Mouse (Mus musculus): ENCODE measurements around the gene Trabd2b. TPM values are rescaled to one million over a fixed set of nuclear protein-coding genes. Genes with fewer than 3 reads are reported as not detected.

Gene Trabd2b
- polyA plus RNA-seq, 1 experiment: 0.08 TPM

DNA sequence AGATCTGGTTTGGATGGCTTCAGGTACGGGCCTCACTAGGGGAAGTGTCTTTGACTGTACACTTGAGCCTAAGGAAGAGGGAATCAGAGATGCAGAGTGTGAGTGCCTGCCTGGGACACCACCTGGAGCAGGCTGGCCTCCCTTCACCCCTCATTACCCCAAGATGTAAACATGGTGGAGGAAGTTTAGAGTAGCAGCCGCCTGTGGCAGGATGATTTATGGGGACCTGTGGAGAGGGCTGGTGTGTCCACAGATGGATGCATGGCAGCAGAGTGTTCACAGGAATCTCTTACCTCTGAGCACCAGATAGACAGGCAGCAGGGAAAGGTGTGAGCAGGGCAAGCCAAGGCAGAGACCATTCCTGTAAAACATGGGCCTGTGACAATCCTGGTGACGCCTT is 199.1 kb downstream of the Trabd2b start:
- TF ChIP-seq CTCF (IDR thresholded peaks at IDR 0.05; ENCODE audit: low read depth, low read length) (no peak), POLR2A (IDR thresholded peaks at IDR 0.05; ENCODE audit: borderline replicate concordance, low read depth, low read length) (no peak)
- H3K4me1 ChIP-seq (ENCODE audit: control insufficient read depth, insufficient read depth, low read length): no peaks in the 10 kb centered on the region
- H3K4me3 ChIP-seq (ENCODE audit: insufficient read depth, low read length): no peak overlapping the region
- H3K27ac ChIP-seq (ENCODE audit: insufficient read depth, low read depth, low read length): no peak overlapping the region

DNA sequence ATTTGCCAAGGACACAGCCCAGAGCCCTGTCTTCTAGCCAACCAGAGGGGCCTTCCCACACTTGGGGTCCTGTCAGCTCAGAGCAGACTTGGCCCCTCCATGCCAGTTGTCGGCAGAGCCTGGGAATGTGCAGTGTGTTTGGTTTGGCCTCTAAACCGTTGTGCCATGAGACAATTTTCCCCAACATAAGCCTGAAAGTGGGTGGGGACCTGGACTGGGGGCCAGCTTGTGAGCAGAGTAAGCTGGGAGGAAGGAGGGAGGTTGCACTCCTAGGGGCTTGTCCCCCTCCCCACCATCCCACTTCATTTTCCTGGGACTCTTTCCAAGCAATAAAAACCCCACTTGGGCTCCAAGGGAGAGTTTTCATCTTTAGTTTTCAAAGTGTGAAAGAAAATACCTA is 201.3 kb downstream of the Trabd2b start:
- TF ChIP-seq CTCF (IDR thresholded peaks at IDR 0.05; ENCODE audit: low read depth, low read length) (no peak), POLR2A (IDR thresholded peaks at IDR 0.05; ENCODE audit: borderline replicate concordance, low read depth, low read length) (no peak)
- H3K27ac ChIP-seq (ENCODE audit: insufficient read depth, low read depth, low read length): no peak overlapping the region
- H3K4me1 ChIP-seq (ENCODE audit: control insufficient read depth, insufficient read depth, low read length): no peaks in the 10 kb centered on the region
- no peak overlapping the region for H3K4me3 ChIP-seq (ENCODE audit: insufficient read depth, low read length)

DNA sequence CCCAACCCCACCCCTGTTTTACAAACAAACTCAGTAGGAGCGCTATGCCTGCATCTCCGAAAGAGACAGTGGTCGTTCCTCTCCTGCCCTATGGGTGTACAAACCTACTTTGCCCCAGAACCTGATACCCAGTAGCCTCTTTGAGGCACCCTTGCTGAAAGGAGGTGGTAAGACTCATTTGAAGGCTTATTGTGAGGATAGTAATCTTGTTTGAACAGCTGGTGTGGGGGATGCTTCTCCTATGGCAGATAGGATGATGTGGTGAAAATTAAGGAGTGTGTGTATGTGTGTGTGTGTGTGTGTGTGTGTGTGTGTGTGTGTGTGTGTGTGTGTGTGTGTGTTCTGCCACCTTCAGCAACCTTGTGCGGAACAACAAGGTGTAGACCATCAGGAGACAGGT is 202.8 kb downstream of the Trabd2b start:
- no peak overlapping the region for H3K27ac ChIP-seq (ENCODE audit: insufficient read depth, low read depth, low read length)

DNA sequence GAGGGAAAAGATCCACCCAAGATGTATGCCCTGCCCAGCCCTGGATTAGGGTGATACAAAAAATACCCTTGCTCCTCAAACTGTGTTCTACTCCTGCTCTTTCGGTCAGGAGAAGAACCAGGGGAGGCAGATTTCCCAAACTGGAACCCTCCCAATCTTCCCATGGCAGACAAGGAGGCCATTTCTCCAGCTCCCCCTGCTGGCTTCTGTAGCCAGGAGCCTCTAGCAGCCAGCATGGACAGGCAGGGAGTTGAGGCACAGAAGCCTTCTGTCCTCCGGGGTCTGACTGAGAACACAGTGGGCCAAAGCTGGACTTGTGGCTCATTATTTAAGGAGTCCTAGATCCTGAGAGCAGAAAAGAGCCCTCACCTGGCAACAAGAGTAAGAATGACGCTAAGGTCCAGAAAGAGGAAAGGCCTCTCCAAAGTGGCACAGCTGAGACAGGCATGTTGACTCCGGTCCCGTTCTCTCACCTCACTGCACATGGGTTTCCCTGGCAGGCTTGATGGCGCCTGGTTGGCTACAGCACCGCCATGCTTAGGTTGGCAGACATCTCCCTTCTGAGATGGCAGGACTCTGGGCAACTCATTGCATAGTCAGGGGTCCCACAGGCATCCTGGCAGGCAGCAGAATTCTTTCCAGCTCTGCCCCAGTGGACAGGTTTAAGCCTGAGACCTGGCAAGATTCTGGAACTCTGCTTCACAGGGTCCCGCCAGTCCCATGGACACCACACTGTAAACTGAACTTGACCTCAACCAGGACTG is 204.8 kb downstream of the Trabd2b start:
- H3K4me3 ChIP-seq (ENCODE audit: insufficient read depth, low read length): no peak overlapping the region
- no peaks in the 10 kb centered on the region for H3K4me1 ChIP-seq (ENCODE audit: control insufficient read depth, insufficient read depth, low read length)
- no peak for TF ChIP-seq CTCF (IDR thresholded peaks at IDR 0.05; ENCODE audit: low read depth, low read length)
- no peak for TF ChIP-seq POLR2A (IDR thresholded peaks at IDR 0.05; ENCODE audit: borderline replicate concordance, low read depth, low read length)
- no peak overlapping the region for H3K27ac ChIP-seq (ENCODE audit: insufficient read depth, low read depth, low read length)

More for the DNA sequence above, 202.8 kb downstream of the Trabd2b start:
- no peaks in the 10 kb centered on the region for H3K4me1 ChIP-seq (ENCODE audit: control insufficient read depth, insufficient read depth, low read length)
- no peak for TF ChIP-seq CTCF (IDR thresholded peaks at IDR 0.05; ENCODE audit: low read depth, low read length)
- no peak for TF ChIP-seq POLR2A (IDR thresholded peaks at IDR 0.05; ENCODE audit: borderline replicate concordance, low read depth, low read length)
- no peak overlapping the region for H3K4me3 ChIP-seq (ENCODE audit: insufficient read depth, low read length)

DNA sequence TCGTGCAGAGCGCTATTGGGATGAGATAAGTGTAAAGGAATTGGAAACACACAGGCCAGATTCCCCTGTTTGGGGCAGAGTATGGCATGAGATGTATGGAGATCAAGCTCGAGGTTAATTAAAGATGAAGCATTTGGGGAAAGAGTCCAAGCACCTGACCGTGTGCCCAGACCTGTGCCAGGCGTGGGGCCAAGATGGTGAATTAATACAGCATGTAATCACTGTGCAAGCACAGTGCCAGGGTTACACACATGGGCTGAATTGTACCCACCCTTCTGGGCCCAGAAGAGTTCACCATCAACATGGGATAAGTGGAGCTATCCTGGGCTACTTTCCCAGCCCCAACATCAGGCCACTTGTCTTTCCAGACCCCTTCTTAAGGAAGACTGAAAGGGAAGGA is 205.5 kb downstream of the Trabd2b start:
- H3K4me1 ChIP-seq (ENCODE audit: control insufficient read depth, insufficient read depth, low read length): no peaks in the 10 kb centered on the region
- no peak overlapping the region for H3K27ac ChIP-seq (ENCODE audit: insufficient read depth, low read depth, low read length)
- H3K4me3 ChIP-seq (ENCODE audit: insufficient read depth, low read length): no peak overlapping the region
- TF ChIP-seq POLR2A (IDR thresholded peaks at IDR 0.05; ENCODE audit: borderline replicate concordance, low read depth, low read length): no peak
- no peak for TF ChIP-seq CTCF (IDR thresholded peaks at IDR 0.05; ENCODE audit: low read depth, low read length)

DNA sequence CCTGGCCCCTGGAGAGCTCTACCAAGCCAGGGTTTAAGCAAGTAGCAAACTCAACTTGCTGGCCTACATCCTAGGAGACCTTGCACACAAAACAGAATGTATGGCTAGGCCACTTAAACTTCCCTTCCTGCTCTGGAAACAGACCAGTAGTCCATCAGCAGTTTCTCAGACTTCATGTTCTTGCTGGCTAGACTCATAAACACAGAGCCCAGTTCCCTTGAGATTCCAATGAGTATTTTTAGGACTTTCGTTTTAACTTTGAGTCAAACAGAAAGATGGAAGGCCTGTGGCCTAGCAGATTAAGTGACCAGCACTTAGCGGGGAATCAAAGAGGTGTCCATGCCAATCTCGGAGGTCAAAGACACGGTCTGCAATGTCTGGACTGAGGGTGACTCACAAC is 206.3 kb downstream of the Trabd2b start:
- TF ChIP-seq POLR2A (IDR thresholded peaks at IDR 0.05; ENCODE audit: borderline replicate concordance, low read depth, low read length) (no peak), CTCF (IDR thresholded peaks at IDR 0.05; ENCODE audit: low read depth, low read length) (no peak)
- no peak overlapping the region for H3K27ac ChIP-seq (ENCODE audit: insufficient read depth, low read depth, low read length)
- H3K4me1 ChIP-seq (ENCODE audit: control insufficient read depth, insufficient read depth, low read length): no peaks in the 10 kb centered on the region
- no peak overlapping the region for H3K4me3 ChIP-seq (ENCODE audit: insufficient read depth, low read length)

DNA sequence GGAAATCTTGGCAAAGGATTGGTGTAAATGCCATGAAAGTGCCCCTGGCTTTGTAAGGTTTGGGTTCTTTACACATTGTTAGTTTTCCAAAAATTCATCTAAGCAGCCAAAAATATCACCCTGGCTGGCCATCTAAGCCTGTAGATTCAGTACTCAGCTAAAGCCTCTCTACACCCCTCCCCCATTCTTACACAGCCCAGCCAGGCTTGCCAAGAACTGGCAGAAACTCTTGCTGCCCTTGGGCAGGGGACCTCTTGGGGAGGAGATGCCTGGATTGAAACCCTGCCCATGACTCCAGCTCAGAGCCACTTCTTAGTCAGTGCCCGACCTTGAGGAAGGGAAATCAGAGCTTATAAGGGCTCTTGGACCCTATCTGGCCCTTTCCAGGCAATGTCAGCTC is 207.6 kb downstream of the Trabd2b start:
- H3K4me3 ChIP-seq (ENCODE audit: insufficient read depth, low read length): no peak overlapping the region
- no peaks in the 10 kb centered on the region for H3K4me1 ChIP-seq (ENCODE audit: control insufficient read depth, insufficient read depth, low read length)
- no peak overlapping the region for H3K27ac ChIP-seq (ENCODE audit: insufficient read depth, low read depth, low read length)
- TF ChIP-seq POLR2A (IDR thresholded peaks at IDR 0.05; ENCODE audit: borderline replicate concordance, low read depth, low read length) (no peak), CTCF (IDR thresholded peaks at IDR 0.05; ENCODE audit: low read depth, low read length) (no peak)

DNA sequence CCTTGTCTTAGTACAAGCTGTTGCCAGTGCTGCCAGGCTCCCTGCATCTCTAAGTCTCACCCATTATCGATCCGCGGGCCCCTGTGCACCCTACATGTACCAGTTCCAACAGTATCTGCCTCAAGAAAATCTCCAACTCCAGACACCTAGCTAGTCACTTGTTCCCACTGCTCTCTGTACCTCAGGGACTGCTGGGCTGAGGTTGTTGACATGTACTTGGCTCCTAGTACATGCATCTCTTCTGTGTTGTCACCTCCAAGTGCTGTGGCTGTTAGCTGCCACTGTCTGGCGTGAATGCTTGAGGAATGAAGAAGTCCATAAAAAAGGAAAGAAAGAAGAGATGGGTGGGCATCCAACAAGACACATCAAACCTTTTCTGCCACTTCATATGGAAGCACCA is 209.2 kb downstream of the Trabd2b start:
- no peaks in the 10 kb centered on the region for H3K4me1 ChIP-seq (ENCODE audit: control insufficient read depth, insufficient read depth, low read length)
- no peak overlapping the region for H3K27ac ChIP-seq (ENCODE audit: insufficient read depth, low read depth, low read length)
- H3K4me3 ChIP-seq (ENCODE audit: insufficient read depth, low read length): no peak overlapping the region
- TF ChIP-seq POLR2A (IDR thresholded peaks at IDR 0.05; ENCODE audit: borderline replicate concordance, low read depth, low read length) (no peak), CTCF (IDR thresholded peaks at IDR 0.05; ENCODE audit: low read depth, low read length) (no peak)

DNA sequence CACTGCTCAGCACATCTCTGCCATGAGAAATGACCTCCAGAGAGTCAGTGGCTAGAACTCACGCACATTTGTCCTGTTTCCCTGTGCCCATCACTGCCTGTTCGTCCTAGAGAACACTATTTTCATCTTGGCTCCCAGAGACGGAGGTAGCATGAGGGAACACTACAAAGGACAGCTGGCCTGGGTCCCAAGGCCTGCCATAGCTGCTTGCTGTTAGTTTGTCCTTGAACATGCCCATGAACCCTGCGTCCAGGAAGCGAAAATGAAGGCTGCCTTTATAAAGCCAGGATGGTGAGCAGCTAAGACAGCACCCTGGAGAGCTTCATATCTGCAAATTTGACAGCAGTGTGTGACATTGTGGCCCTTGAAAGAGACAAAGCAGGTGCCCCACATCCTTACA is 216.4 kb downstream of the Trabd2b start:
- TF ChIP-seq POLR2A (IDR thresholded peaks at IDR 0.05; ENCODE audit: borderline replicate concordance, low read depth, low read length): no peak
- TF ChIP-seq CTCF (IDR thresholded peaks at IDR 0.05; ENCODE audit: low read depth, low read length): no peak
- Histone ChIP-seq H3K4me3 (ENCODE audit: insufficient read depth, low read length) (no peak overlapping the region), H3K27ac (ENCODE audit: insufficient read depth, low read depth, low read length) (no peak overlapping the region), H3K4me1 (ENCODE audit: control insufficient read depth, insufficient read depth, low read length) (no peaks in the 10 kb centered on the region)

DNA sequence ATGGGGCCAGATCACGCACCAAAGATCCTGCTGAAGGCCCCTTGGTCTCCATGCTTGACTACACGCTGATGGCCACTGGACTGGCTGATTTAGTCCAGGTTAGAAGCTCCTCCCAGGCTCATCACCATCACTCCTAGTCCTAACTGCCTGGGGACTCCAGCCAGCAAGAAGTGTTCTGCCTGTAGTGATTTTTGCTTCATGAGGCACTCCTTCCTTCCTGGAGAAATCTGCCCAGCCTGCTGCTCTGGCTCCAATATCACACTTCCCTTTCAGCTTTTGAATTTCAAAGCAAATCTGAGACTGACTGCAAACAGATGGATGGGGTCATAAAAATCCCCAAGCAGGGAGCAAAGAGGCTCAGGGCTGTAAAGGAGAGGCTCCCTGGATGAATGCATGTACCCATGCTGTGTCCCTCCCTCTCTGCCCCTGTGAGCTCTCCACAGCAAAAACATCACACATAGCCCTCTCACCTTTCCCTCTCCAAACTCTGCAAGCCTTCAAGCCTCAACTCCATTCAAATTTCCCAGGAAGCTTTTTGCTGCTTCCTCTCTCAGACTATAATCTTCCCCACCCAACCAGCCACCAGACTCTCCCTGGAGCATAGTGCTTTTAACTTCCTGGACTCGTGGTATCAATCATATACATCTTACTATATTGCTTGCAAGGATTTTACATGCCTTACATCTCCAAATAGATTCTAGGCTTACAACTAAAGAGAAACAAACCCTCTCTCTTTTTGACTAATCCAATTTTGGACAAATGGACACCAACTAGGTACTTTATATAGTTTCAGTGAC is 217.8 kb downstream of the Trabd2b start:
- H3K27ac ChIP-seq (ENCODE audit: insufficient read depth, low read depth, low read length): no peak overlapping the region
- no peak overlapping the region for H3K4me3 ChIP-seq (ENCODE audit: insufficient read depth, low read length)
- TF ChIP-seq POLR2A (IDR thresholded peaks at IDR 0.05; ENCODE audit: borderline replicate concordance, low read depth, low read length): no peak
- no peak for TF ChIP-seq CTCF (IDR thresholded peaks at IDR 0.05; ENCODE audit: low read depth, low read length)
- no peaks in the 10 kb centered on the region for H3K4me1 ChIP-seq (ENCODE audit: control insufficient read depth, insufficient read depth, low read length)
